Mouse (Mus musculus) left cerebral cortex, adult 11 months (tissue): ENCODE data around the gene Gm19402.
"Not testable (repeated sequence)": the region's sequence is repeated elsewhere in the genome, so short reads cannot be mapped to it uniquely, and the experiment has no call there.

ENCODE experiments used
- DNase-seq: peaks from one replicate; pipeline ENCODE4 v3.0.0; 2022; ENCODE audit warnings: low spot score

Gene Gm19402

GRCm38 (mm10) chr10:77690356-77690807 lies at the start of gene Gm19402:
Gene Gm19402 (minus strand): TSS chr10:77690757.
- not testable (repeated sequence) for DNase-seq

- no peak for DNase-seq
Observed at GRCm38 (mm10) chr10:77738929-77739328, 48.4 kb upstream of the Gm19402 start.

GRCm38 (mm10) chr10:77735928-77736327 lies 45.4 kb upstream of the Gm19402 start:
- no peak for DNase-seq

- DNase-seq, result no peak
Observed at GRCm38 (mm10) chr10:77729241-77729640, 38.7 kb upstream of the Gm19402 start.

- DNase-seq, result no peak
Observed at GRCm38 (mm10) chr10:77728280-77728679, 37.7 kb upstream of the Gm19402 start.

GRCm38 (mm10) chr10:77726186-77726585 lies 35.6 kb upstream of the Gm19402 start, which contains the start of gene Gm10100:
Gene Gm10100 (plus strand): TSS chr10:77726486.
- DNase-seq, result no peak

GRCm38 (mm10) chr10:77724855-77725254 lies 34.3 kb upstream of the Gm19402 start:
- DNase-seq, result no peak

- not testable (repeated sequence) for DNase-seq
Observed at GRCm38 (mm10) chr10:77720299-77720698, 29.7 kb upstream of the Gm19402 start, which contains the start of gene Krtap12-1. Gene Krtap12-1 (plus strand): TSS chr10:77720599.

- DNase-seq, result no peak
Observed at GRCm38 (mm10) chr10:77715507-77715906, 24.9 kb upstream of the Gm19402 start, which contains the start of gene Gm10142. Gene Gm10142 (plus strand): TSS chr10:77715807.

GRCm38 (mm10) chr10:77713734-77714133 lies 23.2 kb upstream of the Gm19402 start:
- DNase-seq, result no peak

- not testable (repeated sequence) for DNase-seq
Observed at GRCm38 (mm10) chr10:77711157-77711556, 20.6 kb upstream of the Gm19402 start, which contains the start of gene Gm10024. Gene Gm10024 (plus strand): TSS chr10:77711457.

- no peak for DNase-seq
Observed at GRCm38 (mm10) chr10:77709831-77710230, 19.3 kb upstream of the Gm19402 start.

- no peak for DNase-seq
Observed at GRCm38 (mm10) chr10:77706326-77706725, 15.8 kb upstream of the Gm19402 start, which contains the start of gene Gm10272. Gene Gm10272 (plus strand): TSS chr10:77706626.

GRCm38 (mm10) chr10:77697133-77697532 lies 6.6 kb upstream of the Gm19402 start, which contains the start of gene Gm9508:
Gene Gm9508 (minus strand): TSS chr10:77697233.
- DNase-seq, result no peak

GRCm38 (mm10) chr10:77687021-77687420 lies 3.5 kb downstream of the Gm19402 start:
- DNase-seq, result no peak

GRCm38 (mm10) chr10:77685895-77686664 lies 4.5 kb downstream of the Gm19402 start, which contains the start of gene Tspear:
Gene Tspear (plus strand): TSS chr10:77686569.
- no peak for DNase-seq

- no peak for DNase-seq
Observed at GRCm38 (mm10) chr10:77684181-77684580, 6.4 kb downstream of the Gm19402 start.

- DNase-seq, result no peak
Observed at GRCm38 (mm10) chr10:77682994-77683393, 7.6 kb downstream of the Gm19402 start.

GRCm38 (mm10) chr10:77677562-77677961 lies 13.0 kb downstream of the Gm19402 start:
- no peak for DNase-seq

- no peak for DNase-seq
Observed at GRCm38 (mm10) chr10:77673765-77674164, 16.8 kb downstream of the Gm19402 start.

GRCm38 (mm10) chr10:77671519-77671918 lies 19.0 kb downstream of the Gm19402 start:
- DNase-seq, result no peak

- no peak for DNase-seq
Observed at GRCm38 (mm10) chr10:77670710-77671109, 19.8 kb downstream of the Gm19402 start.

GRCm38 (mm10) chr10:77667402-77667801 lies 23.2 kb downstream of the Gm19402 start:
- DNase-seq, result no peak
